Mouse (Mus musculus) lung, embryonic 15.5 days (tissue): ENCODE results near the gene Gm1993. TPM values are rescaled to one million over a fixed set of nuclear protein-coding genes. Genes with fewer than 3 reads are reported as not detected.
"Not testable (repeated sequence)": the region's sequence is repeated elsewhere in the genome, so short reads cannot be mapped to it uniquely, and the experiment has no call there.

Experiments
- ATAC-seq: fragments of 200-750 bp; cut with Nextera tagmentation; 2 replicates; pipeline ENCODE4 v1.8.0; 2017; ENCODE audit warnings: moderate number of reproducible peaks, borderline replicate concordance; ENCODE audit not compliant: low FRiP score, low TSS enrichment; ENCODE audit errors: extremely low read depth
- H3K27ac ChIP-seq: fragments of 300-500 bp; sonication (generic); 2 replicates; pipeline ENCODE4 v1.5.1; 2015; ENCODE audit warnings: moderate library complexity, mild to moderate bottlenecking, inconsistent platforms
- H3K27me3 ChIP-seq: fragments of 300-500 bp; sonication (generic); 2 replicates; pipeline ENCODE4 v1.6.1; 2015; ENCODE audit warnings: inconsistent platforms
- H3K36me3 ChIP-seq: fragments of 300-500 bp; sonication (generic); 2 replicates; pipeline ENCODE4 v1.6.1; 2015; ENCODE audit warnings: inconsistent platforms
- H3K4me1 ChIP-seq: fragments of 300-500 bp; sonication (generic); 2 replicates; pipeline ENCODE4 v1.6.1; 2015; ENCODE audit warnings: inconsistent platforms
- H3K4me2 ChIP-seq: fragments of 300-500 bp; sonication (generic); 2 replicates; pipeline ENCODE4 v1.6.1; 2015; ENCODE audit warnings: inconsistent platforms, mild to moderate bottlenecking, moderate library complexity
- H3K4me3 ChIP-seq: fragments of 300-500 bp; sonication (generic); 2 replicates; pipeline ENCODE4 v1.5.1; 2015; ENCODE audit warnings: mild to moderate bottlenecking, inconsistent platforms
- H3K9ac ChIP-seq: fragments of 300-500 bp; sonication (generic); 2 replicates; pipeline ENCODE4 v1.6.1; 2015; ENCODE audit warnings: inconsistent platforms
- H3K9me3 ChIP-seq: fragments of 300-500 bp; sonication (generic); 2 replicates; pipeline ENCODE4 v1.6.1; 2016; ENCODE audit warnings: inconsistent platforms
- WGBS: fragments of 180-500 bp; shearing (Covaris S2); methylation state at CpG from one replicate; pipeline ENCODE4 v1.1.7; 2015; 5-methylcytosine and 5-hydroxymethylcytosine counted together
- polyA plus RNA-seq: library from polyadenylated mRNA; unstranded; fragments of >200 nt; fragmentation: Nextera tagmentation; extraction: Ambion mirVana; gene quantifications from 2 replicates; pipeline ENCODE4 v1.2.1, GENCODE M21; 2015

Gm1993 gene
- not detected in 2 replicates for polyA plus RNA-seq

DNA sequence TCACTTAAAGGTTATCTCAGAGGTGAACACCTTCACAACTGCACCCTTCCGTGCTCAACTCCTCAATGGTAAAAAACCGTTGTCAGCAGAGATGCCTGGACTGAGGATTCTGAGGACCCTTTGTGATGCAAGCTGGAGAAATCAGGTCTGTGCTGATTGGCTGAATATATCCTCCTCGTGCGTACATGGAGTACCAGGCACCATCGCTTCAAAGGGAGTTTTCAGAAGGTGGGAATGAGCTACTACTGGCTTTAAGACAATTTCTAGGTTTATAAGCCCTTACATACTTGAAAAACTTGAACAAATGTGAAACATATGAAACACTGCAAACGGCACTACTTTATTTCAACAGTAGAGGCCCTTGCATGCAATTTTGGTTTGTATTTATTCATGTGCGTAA is at the start of gene Gm1993:
Gene Gm1993, minus strand, starts transcription at position 101 of the 400 bp plus-strand sequence.
- H3K9me3 ChIP-seq, H3K36me3 ChIP-seq, H3K4me2 ChIP-seq, H3K27me3 ChIP-seq, H3K4me3 ChIP-seq, H3K9ac ChIP-seq, ATAC-seq, H3K4me1 ChIP-seq, H3K27ac ChIP-seq: not testable (repeated sequence)
- 81% methylated on average over 7 of the region's 7 CpGs for WGBS
